Mouse (Mus musculus): ENCODE measurements around the gene Ppm1a.

- TF ChIP-seq CTCF (IDR thresholded peaks at IDR 0.05), result no peak
- TF ChIP-seq EP300 (IDR thresholded peaks at IDR 0.05), result no peak
Measured at GRCm38 (mm10) chr12:72744803-72745360, 12.4 kb upstream of the Ppm1a start.
